Mouse (Mus musculus) liver, embryonic 12.5 days (tissue): ENCODE measurements around the gene Muc4. TPM values are rescaled to one million over a fixed set of nuclear protein-coding genes. Genes with fewer than 3 reads are reported as not detected.

ENCODE experiments used
- ATAC-seq: fragments of 200-750 bp; cut with Nextera tagmentation; 2 replicates; pipeline ENCODE4 v1.8.0; 2017; ENCODE audit warnings: moderate number of reproducible peaks, mild to moderate bottlenecking, moderate library complexity
- H3K27ac ChIP-seq: fragments of 300-500 bp; sonication (generic); 2 replicates; pipeline ENCODE4 v1.5.1; 2016; ENCODE audit warnings: mild to moderate bottlenecking
- H3K27me3 ChIP-seq: fragments of 300-500 bp; sonication (generic); replicated peaks from 2 replicates; pipeline ENCODE4 v1.6.1; 2016; ENCODE audit warnings: mild to moderate bottlenecking, moderate library complexity
- H3K36me3 ChIP-seq: fragments of 300-500 bp; sonication (generic); 2 replicates; pipeline ENCODE4 v1.6.1; 2016; ENCODE audit warnings: mild to moderate bottlenecking, moderate library complexity
- H3K4me1 ChIP-seq: fragments of 300-500 bp; sonication (generic); 2 replicates; pipeline ENCODE4 v1.6.1; 2016
- H3K4me2 ChIP-seq: fragments of 300-500 bp; sonication (generic); 2 replicates; pipeline ENCODE4 v1.6.1; 2016; ENCODE audit warnings: mild to moderate bottlenecking, moderate library complexity
- H3K4me3 ChIP-seq: fragments of 300-500 bp; sonication (generic); 2 replicates; pipeline ENCODE4 v1.5.1; 2016; ENCODE audit warnings: mild to moderate bottlenecking, moderate library complexity
- H3K9ac ChIP-seq: fragments of 300-500 bp; sonication (generic); 2 replicates; pipeline ENCODE4 v1.6.1; 2016; ENCODE audit warnings: mild to moderate bottlenecking, moderate library complexity
- H3K9me3 ChIP-seq: fragments of 300-500 bp; sonication (generic); replicated peaks from 2 replicates; pipeline ENCODE4 v1.6.1; 2016; ENCODE audit warnings: mild to moderate bottlenecking, moderate library complexity
- WGBS: fragments of 180-500 bp; shearing (Covaris S2); methylation state at CpG from one replicate; pipeline ENCODE4 v1.1.7; 2016; ENCODE audit not compliant: insufficient replicate concordance; 5-methylcytosine and 5-hydroxymethylcytosine counted together
- polyA plus RNA-seq: library from polyadenylated mRNA; unstranded; fragments of >200 nt; fragmentation: Nextera tagmentation; extraction: Ambion mirVana; gene quantifications from 2 replicates; pipeline ENCODE4 v1.2.1, GENCODE M21; 2016

Gene Muc4
- polyA plus RNA-seq, 1 experiment from 2014 or later: 0.63 TPM

GRCm38 (mm10) chr16:32824061-32824460 lies 88.4 kb downstream of the Muc4 start:
- peaks cover 8% of the 10 kb centered on the region; the same call in 1 of the 2 replicates for H3K4me1 ChIP-seq
- H3K36me3 ChIP-seq: peaks cover 43% of the 10 kb centered on the region
- no peak overlapping the region for H3K4me3 ChIP-seq
- WGBS: 84% methylated on average over 13 of the region's 13 CpGs
- no peak overlapping the region for H3K4me2 ChIP-seq
- H3K9ac ChIP-seq: no peak overlapping the region
- H3K27me3 ChIP-seq: no peaks in the 10 kb centered on the region
- no peaks in the 10 kb centered on the region for H3K9me3 ChIP-seq
- ATAC-seq: no peak
- no peak overlapping the region for H3K27ac ChIP-seq

GRCm38 (mm10) chr16:32825380-32825779 lies 89.7 kb downstream of the Muc4 start:
- no peaks in the 10 kb centered on the region for H3K9me3 ChIP-seq
- WGBS: 70% methylated on average over 12 of the region's 12 CpGs
- peaks cover 8% of the 10 kb centered on the region; the same call in 1 of the 2 replicates for H3K4me1 ChIP-seq
- H3K9ac ChIP-seq: no peak overlapping the region
- no peaks in the 10 kb centered on the region for H3K27me3 ChIP-seq
- no peak overlapping the region for H3K4me2 ChIP-seq
- H3K4me3 ChIP-seq: no peak overlapping the region
- ATAC-seq: no peak
- peaks cover 47% of the 10 kb centered on the region for H3K36me3 ChIP-seq
- no peak overlapping the region for H3K27ac ChIP-seq

- Histone ChIP-seq H3K4me1 (peaks cover 8% of the 10 kb centered on the region; the same call in 1 of the 2 replicates), H3K4me3 (no peak overlapping the region), H3K27me3 (no peaks in the 10 kb centered on the region), H3K36me3 (peaks cover 47% of the 10 kb centered on the region), H3K9me3 (no peaks in the 10 kb centered on the region), H3K27ac (no peak overlapping the region), H3K4me2 (no peak overlapping the region), H3K9ac (no peak overlapping the region)
- no peak for ATAC-seq
- WGBS: 91% methylated on average over 11 of the region's 11 CpGs
These were observed 90.8 kb downstream of the Muc4 start for GRCm38 (mm10) chr16:32826521-32826920.

GRCm38 (mm10) chr16:32829104-32829503 lies 93.4 kb downstream of the Muc4 start:
- 85% methylated on average over 11 of the region's 11 CpGs for WGBS
- H3K9me3 ChIP-seq: no peaks in the 10 kb centered on the region

GRCm38 (mm10) chr16:32831501-32831900 lies 95.8 kb downstream of the Muc4 start:
- ATAC-seq: no peak
- H3K36me3 ChIP-seq: peaks cover 44% of the 10 kb centered on the region

More at GRCm38 (mm10) chr16:32829104-32829503, 93.4 kb downstream of the Muc4 start:
- no peak for ATAC-seq
- Histone ChIP-seq H3K36me3 (peaks cover 48% of the 10 kb centered on the region), H3K27ac (no peak overlapping the region), H3K9ac (no peak overlapping the region), H3K4me2 (no peak overlapping the region), H3K4me1 (no peaks in the 10 kb centered on the region), H3K4me3 (no peak overlapping the region), H3K27me3 (no peaks in the 10 kb centered on the region)

More at GRCm38 (mm10) chr16:32831501-32831900, 95.8 kb downstream of the Muc4 start:
- Histone ChIP-seq H3K4me3 (no peak overlapping the region), H3K9me3 (no peaks in the 10 kb centered on the region), H3K4me1 (no peaks in the 10 kb centered on the region), H3K4me2 (no peak overlapping the region), H3K9ac (no peak overlapping the region), H3K27ac (no peak overlapping the region), H3K27me3 (no peaks in the 10 kb centered on the region)
- WGBS: 75% methylated on average over 4 of the region's 4 CpGs

Other genes with a start within 250 kb of the Muc4 start
- 0.57 and 0.66 TPM in 2 replicates for gene Slc51a, start 248.0 kb upstream of the Muc4 start, polyA plus RNA-seq
- not detected in 2 replicates for gene Zdhhc19, start 239.6 kb upstream of the Muc4 start, polyA plus RNA-seq
- gene Tfrc, start 127.0 kb upstream of the Muc4 start, polyA plus RNA-seq: 327 and 339 TPM in 2 replicates
- gene Tnk2, start 92.0 kb upstream of the Muc4 start, polyA plus RNA-seq: 6.3 and 6.6 TPM in 2 replicates
- gene Muc20, start 61.5 kb downstream of the Muc4 start, polyA plus RNA-seq: not detected in 2 replicates
- not detected in 2 replicates for gene Smbd1, start 74.6 kb downstream of the Muc4 start, polyA plus RNA-seq
- gene Fyttd1, start 141.6 kb downstream of the Muc4 start, polyA plus RNA-seq: 45.7 and 50.7 TPM in 2 replicates
- 7.3 and 7.7 TPM in 2 replicates for gene Rubcn, start 141.9 kb downstream of the Muc4 start, polyA plus RNA-seq
- gene Lrch3, start 178.2 kb downstream of the Muc4 start, polyA plus RNA-seq: 9.9 and 10.1 TPM in 2 replicates